Mouse (Mus musculus) hindlimb bud, embryonic 11.5 days (tissue): Measurements from ENCODE around the gene Sema3g.

Experiments
- DNase-seq: peaks from one replicate; pipeline ENCODE4 v3.0.0-alpha.2; 2012; ENCODE audit warnings: low read depth, low spot score; ENCODE audit errors: extremely low spot score

Gene Sema3g

GRCm38 (mm10) chr14:31230442-31230841 is 12.8 kb downstream of the Sema3g start:
- DNase-seq: no peak

- DNase-seq: no peak
Observed at GRCm38 (mm10) chr14:31232404-31233069, 14.9 kb downstream of the Sema3g start.

GRCm38 (mm10) chr14:31233070-31233995 is 15.7 kb downstream of the Sema3g start:
- DNase-seq: no peak

- peak; percentile 79 for DNase-seq
Observed at GRCm38 (mm10) chr14:31233996-31234591, 16.4 kb downstream of the Sema3g start.

- DNase-seq: no peak
Observed at GRCm38 (mm10) chr14:31237101-31237882, 19.6 kb downstream of the Sema3g start.

GRCm38 (mm10) chr14:31240528-31240927 is 22.9 kb downstream of the Sema3g start:
- DNase-seq: no peak

GRCm38 (mm10) chr14:31244777-31245176 is 27.1 kb downstream of the Sema3g start:
- no peak for DNase-seq

- DNase-seq: no peak
Observed at GRCm38 (mm10) chr14:31245946-31246345, 28.3 kb downstream of the Sema3g start.

GRCm38 (mm10) chr14:31248396-31248795 is 30.7 kb downstream of the Sema3g start:
- DNase-seq: no peak

- DNase-seq: no peak
Observed at GRCm38 (mm10) chr14:31250222-31251083, 32.8 kb downstream of the Sema3g start.

- peak; percentile 78 for DNase-seq
Observed at GRCm38 (mm10) chr14:31251084-31251604, 33.5 kb downstream of the Sema3g start, which contains the start of the genes Phf7 and Bap1. TSS of gene Phf7 (minus strand) at chr14:31251317. TSS of gene Bap1 (plus strand) at chr14:31251450.

GRCm38 (mm10) chr14:31251626-31252025 is 34.0 kb downstream of the Sema3g start:
- no peak for DNase-seq

GRCm38 (mm10) chr14:31252091-31252490 is 34.4 kb downstream of the Sema3g start:
- DNase-seq: no peak

- no peak for DNase-seq
Observed at GRCm38 (mm10) chr14:31258476-31259050, 40.9 kb downstream of the Sema3g start.

- DNase-seq: no peak
Observed at GRCm38 (mm10) chr14:31260374-31260773, 42.7 kb downstream of the Sema3g start.

- no peak for DNase-seq
Observed at GRCm38 (mm10) chr14:31260932-31261331, 43.3 kb downstream of the Sema3g start.

GRCm38 (mm10) chr14:31267649-31268048 is 50.0 kb downstream of the Sema3g start:
- DNase-seq: no peak

- DNase-seq: no peak
Observed at GRCm38 (mm10) chr14:31268301-31269001, 50.8 kb downstream of the Sema3g start.
